Mouse (Mus musculus) spleen, adult 2 months (tissue): ENCODE data around the gene Calm2. TPM values are rescaled to one million over a fixed set of nuclear protein-coding genes. Genes with fewer than 3 reads are reported as not detected.

Source experiments
- DNase-seq, 2 experiments: peaks; one replicate each; pipeline versions ENCODE4 v3.0.0 to v3.0.0-alpha.2; 2012 to 2021; ENCODE audit warnings: low spot score in 2 of 2, low read depth in 1 of 2
- H3K27ac ChIP-seq: fragments of 200-500 bp; 2 replicates; pipeline ENCODE4 v1.5.1; 2012; ENCODE audit warnings: low read length, inconsistent platforms; ENCODE audit not compliant: insufficient read depth
- H3K27me3 ChIP-seq: fragments of 200-500 bp; 2 replicates; pipeline ENCODE4 v1.6.1; 2012; ENCODE audit warnings: mild to moderate bottlenecking, moderate library complexity, low read length, inconsistent platforms; ENCODE audit not compliant: control insufficient read depth, insufficient read depth
- H3K36me3 ChIP-seq: fragments of 200-500 bp; 2 replicates; pipeline ENCODE4 v1.6.1; 2012; ENCODE audit warnings: mild to moderate bottlenecking, low read length, inconsistent platforms; ENCODE audit not compliant: control insufficient read depth, insufficient read depth
- H3K4me1 ChIP-seq: fragments of 200-500 bp; 2 replicates; pipeline ENCODE4 v1.6.1; 2011; ENCODE audit warnings: inconsistent platforms; ENCODE audit not compliant: control insufficient read depth, insufficient read depth, insufficient read length
- H3K4me3 ChIP-seq: fragments of 200-500 bp; 2 replicates; pipeline ENCODE4 v1.5.1; 2011; ENCODE audit warnings: mild to moderate bottlenecking, inconsistent platforms; ENCODE audit not compliant: insufficient read depth, insufficient read length; ENCODE audit errors: extremely low read depth
- CTCF ChIP-seq: fragments of 200-500 bp; IDR thresholded peaks from 2 replicates; pipeline ENCODE4 v1.5.1; 2011; ENCODE audit warnings: mild to moderate bottlenecking, inconsistent platforms; ENCODE audit not compliant: insufficient read depth, insufficient read length, insufficient replicate concordance; ENCODE audit errors: extremely low read depth
- POLR2A ChIP-seq: fragments of 200-500 bp; IDR thresholded peaks from 2 replicates; pipeline ENCODE4 v1.6.1; 2011; ENCODE audit warnings: low read depth, low read length, inconsistent platforms
- WGBS: fragments of 180-500 bp; shearing (Covaris S2); methylation state at CpG from one replicate; pipeline ENCODE4 v1.1.7; 2018; 5-methylcytosine and 5-hydroxymethylcytosine counted together
- polyA plus RNA-seq: library from polyadenylated mRNA; depleted of rRNA; stranded (reverse); fragments of >200 nt; gene quantifications from 2 replicates; pipeline ENCODE4 v1.2.3, GENCODE M21; 2012

Gene Calm2
- polyA plus RNA-seq, 1 experiment, result 12.4 TPM

DNA sequence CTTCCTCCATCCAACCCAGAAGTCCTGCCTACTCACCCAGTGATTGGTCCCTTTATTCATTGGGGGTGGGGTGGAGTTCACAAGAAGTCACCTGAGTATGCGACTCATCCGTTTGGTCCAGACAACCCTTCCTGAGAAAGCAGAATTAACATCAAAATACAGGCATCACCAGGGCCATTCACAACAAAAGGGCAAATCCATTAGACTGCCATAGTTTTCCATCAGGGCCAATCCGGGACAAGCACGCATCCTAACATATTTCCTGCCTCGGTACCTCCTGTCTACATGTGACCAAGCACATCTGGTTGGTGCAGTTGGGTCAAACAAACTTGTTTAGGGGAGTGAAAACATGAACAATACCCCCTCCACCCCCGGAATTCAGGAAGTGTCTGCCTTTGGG, 24.9 kb upstream of the Calm2 start:
- Histone ChIP-seq H3K4me3 (no peak overlapping the region), H3K36me3 (no peaks in the 10 kb centered on the region), H3K27ac (no peak overlapping the region), H3K27me3 (no peaks in the 10 kb centered on the region), H3K4me1 (no peaks in the 10 kb centered on the region)
- WGBS, result 94% methylated on average over 6 of the region's 6 CpGs
- TF ChIP-seq CTCF, result no peak
- TF ChIP-seq POLR2A, result no peak
- no peak for DNase-seq

DNA sequence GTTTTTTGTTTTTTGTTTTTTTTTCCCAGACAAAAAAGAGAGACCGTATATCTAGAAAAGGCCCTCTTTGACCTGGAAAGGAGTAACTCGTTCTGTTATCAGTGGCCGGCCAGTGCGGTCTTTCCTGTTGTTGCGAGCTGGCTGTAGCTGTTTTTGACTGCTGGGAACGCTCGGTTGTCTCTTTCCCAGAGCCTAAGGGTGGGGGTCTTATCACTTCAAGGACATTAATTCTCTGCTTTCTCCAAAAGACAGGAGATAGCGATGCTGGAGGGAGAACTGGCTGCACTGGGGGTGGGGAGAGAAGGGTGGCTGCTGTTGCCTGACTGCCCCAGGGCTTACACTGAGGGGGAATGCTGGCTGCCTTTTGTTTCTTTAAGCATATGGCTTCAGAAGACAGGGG, 24.1 kb upstream of the Calm2 start:
- Histone ChIP-seq H3K4me1 (no peaks in the 10 kb centered on the region), H3K27me3 (no peaks in the 10 kb centered on the region), H3K36me3 (no peaks in the 10 kb centered on the region), H3K27ac (no peak overlapping the region), H3K4me3 (no peak overlapping the region)
- TF ChIP-seq POLR2A (no peak), CTCF (no peak)
- DNase-seq, result no peak
- 78% methylated on average over 8 of the region's 8 CpGs for WGBS

DNA sequence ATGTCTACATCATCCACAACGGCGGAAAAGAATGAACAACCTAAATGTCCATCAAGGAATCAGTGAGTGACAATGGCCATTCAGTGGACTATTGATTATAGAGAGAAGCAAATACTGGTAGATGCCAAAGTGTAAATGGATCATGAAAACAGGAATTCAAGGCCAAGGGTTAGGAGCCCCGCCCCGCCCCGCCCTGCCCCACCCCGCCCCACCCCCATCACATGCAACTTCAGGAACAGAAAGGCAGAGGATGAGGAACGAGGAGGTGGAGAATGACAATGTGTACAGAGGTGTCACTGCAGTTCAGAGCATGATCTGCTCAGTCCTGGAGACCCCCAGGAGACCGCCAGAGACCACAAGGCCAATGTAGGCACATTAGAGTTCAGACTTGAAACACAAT, 23.5 kb upstream of the Calm2 start:
- no peak overlapping the region for H3K4me3 ChIP-seq
- no peaks in the 10 kb centered on the region for H3K36me3 ChIP-seq
- DNase-seq, result no peak
- no peaks in the 10 kb centered on the region for H3K27me3 ChIP-seq
- H3K4me1 ChIP-seq, result no peaks in the 10 kb centered on the region
- 77% methylated on average over 8 of the region's 8 CpGs for WGBS
- no peak overlapping the region for H3K27ac ChIP-seq
- TF ChIP-seq CTCF (no peak), POLR2A (no peak)

DNA sequence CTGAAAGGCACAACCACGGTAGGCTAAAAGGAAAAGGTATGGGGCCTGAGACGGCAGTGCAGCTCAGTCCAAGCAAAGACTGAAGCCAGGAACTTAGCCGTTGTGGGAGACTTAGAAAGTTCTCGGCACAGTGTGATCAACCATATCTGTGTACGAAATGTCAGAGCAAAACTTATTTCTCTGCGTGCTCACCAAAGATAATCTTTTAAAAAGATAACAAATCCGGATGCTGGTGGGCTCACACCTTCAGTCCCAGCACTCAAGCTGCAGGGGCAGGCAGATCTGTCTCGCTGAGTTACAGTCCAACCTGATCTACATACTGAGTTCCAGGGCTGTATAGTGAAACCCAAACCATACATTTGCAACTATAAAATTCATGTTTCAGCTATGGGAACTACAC, 22.7 kb upstream of the Calm2 start:
- TF ChIP-seq CTCF (no peak), POLR2A (no peak)
- H3K4me3 ChIP-seq, result no peak overlapping the region
- no peak overlapping the region for H3K27ac ChIP-seq
- H3K36me3 ChIP-seq, result no peaks in the 10 kb centered on the region
- WGBS, result 74% methylated on average over 8 of the region's 8 CpGs
- H3K4me1 ChIP-seq, result no peaks in the 10 kb centered on the region
- DNase-seq, result no peak
- H3K27me3 ChIP-seq, result no peaks in the 10 kb centered on the region

DNA sequence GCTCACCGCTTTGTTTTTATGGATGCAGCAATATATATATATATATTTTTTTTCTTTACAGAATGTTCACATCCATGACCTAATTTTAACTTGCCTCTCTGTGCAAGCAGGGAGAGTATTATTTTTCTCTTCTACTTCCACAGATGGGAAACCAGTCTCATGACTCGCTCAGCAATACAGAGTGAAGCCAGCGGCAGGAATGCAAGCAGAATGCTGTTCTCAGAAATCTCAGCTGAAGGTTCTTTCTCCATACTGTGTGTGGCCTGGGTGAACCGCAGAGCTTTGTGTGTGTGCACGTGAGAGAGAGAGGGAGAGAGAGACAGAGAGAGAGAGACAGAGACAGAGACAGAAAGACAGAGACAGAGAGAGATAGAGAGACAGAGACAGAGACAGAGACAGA, 21.9 kb upstream of the Calm2 start:
- Histone ChIP-seq H3K4me1 (no peaks in the 10 kb centered on the region), H3K4me3 (no peak overlapping the region), H3K27me3 (no peaks in the 10 kb centered on the region), H3K36me3 (no peaks in the 10 kb centered on the region), H3K27ac (no peak overlapping the region)
- 91% methylated on average over 5 of the region's 5 CpGs for WGBS
- no peak for DNase-seq
- no peak for TF ChIP-seq POLR2A
- TF ChIP-seq CTCF, result no peak

DNA sequence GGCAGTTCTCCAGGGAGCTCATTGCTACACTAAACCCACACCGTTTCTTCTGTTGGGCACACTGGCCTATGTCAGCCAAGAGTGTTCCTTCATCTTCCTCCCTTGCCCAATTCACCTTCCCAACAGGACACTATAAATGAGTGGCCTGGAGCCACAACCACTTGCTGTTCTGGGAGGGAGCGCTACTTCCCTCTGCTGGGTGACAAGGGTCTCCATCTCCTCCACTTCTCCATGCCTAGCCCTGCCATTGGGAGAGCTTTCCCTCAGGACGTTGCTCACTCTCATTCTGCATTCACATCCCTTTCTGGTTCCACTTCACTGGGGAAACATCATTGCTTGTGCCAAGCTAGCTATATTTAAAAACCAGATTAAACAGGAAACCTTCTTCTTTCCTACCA, 14.8 kb upstream of the Calm2 start:
- no peak for DNase-seq
- no peak overlapping the region for H3K27ac ChIP-seq
- H3K36me3 ChIP-seq, result no peaks in the 10 kb centered on the region
- H3K4me3 ChIP-seq, result no peak overlapping the region
- H3K27me3 ChIP-seq, result no peaks in the 10 kb centered on the region
- H3K4me1 ChIP-seq, result peaks cover 12% of the 10 kb centered on the region
- WGBS, result 65% methylated on average over 3 of the region's 3 CpGs
- no peak for TF ChIP-seq CTCF
- no peak for TF ChIP-seq POLR2A

DNA sequence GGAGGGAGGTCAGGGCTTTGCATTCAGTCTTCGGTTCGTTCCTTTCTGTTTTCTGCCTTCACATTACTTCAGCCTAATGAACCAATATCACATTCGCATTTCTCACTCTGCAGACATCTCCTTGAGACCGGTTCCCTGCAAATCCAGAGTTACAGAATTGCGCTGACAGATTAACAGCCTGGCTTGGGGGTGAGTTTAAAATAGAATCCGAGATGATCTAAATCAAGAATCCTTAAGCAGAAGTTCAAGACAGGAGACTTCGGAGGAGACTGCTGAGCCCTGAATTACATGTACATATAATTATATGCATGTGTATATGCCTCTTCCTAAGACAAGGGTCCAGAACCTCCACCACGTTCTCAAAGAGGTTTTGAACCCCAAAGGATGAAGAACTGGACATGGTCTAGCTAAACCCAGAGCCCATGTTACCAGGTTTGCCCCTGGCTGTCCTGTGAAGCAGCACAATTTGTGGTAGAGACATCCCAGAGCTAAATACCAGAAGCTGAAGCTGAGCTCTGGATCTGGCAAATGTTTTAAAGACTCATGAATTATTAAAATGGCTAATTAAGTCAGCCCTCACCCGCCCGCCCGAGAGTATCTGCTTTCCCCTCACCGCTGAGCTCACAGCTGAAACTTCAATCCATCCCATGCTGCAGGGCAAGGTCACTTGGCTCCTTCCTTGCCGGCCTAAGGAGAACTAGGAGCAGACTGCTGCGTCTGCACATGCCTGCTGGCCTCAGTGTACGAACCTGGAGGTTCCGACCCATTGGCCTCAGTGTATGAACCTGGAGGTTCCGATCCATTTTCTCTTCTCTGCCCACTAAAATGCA, 14.1 kb upstream of the Calm2 start:
- H3K27ac ChIP-seq, result no peak overlapping the region
- H3K4me1 ChIP-seq, result peaks cover 12% of the 10 kb centered on the region
- no peak for TF ChIP-seq CTCF
- no peak for TF ChIP-seq POLR2A
- H3K4me3 ChIP-seq, result no peak overlapping the region
- no peaks in the 10 kb centered on the region for H3K27me3 ChIP-seq
- DNase-seq, result no peak
- no peaks in the 10 kb centered on the region for H3K36me3 ChIP-seq
- WGBS, result 58% methylated on average over 17 of the region's 17 CpGs
